Mouse (Mus musculus): ENCODE data around the gene Perp. TPM values are rescaled to one million over a fixed set of nuclear protein-coding genes. Genes with fewer than 3 reads are reported as not detected.

Perp gene
- polyA plus RNA-seq, 1 experiment from 2014 or later: 2.6 TPM

DNA sequence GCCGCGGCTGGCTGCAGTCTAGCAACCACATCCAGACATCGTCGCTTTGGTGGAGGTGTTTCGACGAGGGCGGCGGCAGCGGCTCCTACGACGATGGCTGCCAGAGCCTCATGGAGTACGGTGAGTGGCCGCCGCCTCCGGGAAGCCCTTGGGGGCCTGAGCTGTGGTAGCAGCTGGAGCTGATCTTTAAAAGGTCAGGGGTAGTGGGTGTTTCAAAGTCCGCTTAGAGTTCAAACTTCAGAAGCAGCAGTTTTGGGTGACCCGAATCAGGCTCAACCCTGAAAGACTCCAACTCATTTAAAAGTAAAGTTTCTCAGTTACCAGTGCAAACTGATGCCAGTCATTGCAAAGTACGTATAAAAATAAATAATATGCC lies 455 bp downstream of the Perp start:
- Histone ChIP-seq H3K36me3 (no peaks in the 10 kb centered on the region), H3K9me3 (no peaks in the 10 kb centered on the region), H3K4me3 (replicated peaks) (peak overlapping the region; percentile 57), H3K4me1 (replicated peaks) (peaks cover 10% of the 10 kb centered on the region), H3K27ac (no peak overlapping the region), H3K27me3 (peaks cover 49% of the 10 kb centered on the region), H3K4me2 (replicated peaks) (peak overlapping the region; percentile 90), H3K9ac (replicated peaks) (peak overlapping the region; percentile 64)
- no peak; the same call in 1 of the 2 replicates for ATAC-seq
- 5% methylated on average over 18 of the region's 18 CpGs for WGBS

DNA sequence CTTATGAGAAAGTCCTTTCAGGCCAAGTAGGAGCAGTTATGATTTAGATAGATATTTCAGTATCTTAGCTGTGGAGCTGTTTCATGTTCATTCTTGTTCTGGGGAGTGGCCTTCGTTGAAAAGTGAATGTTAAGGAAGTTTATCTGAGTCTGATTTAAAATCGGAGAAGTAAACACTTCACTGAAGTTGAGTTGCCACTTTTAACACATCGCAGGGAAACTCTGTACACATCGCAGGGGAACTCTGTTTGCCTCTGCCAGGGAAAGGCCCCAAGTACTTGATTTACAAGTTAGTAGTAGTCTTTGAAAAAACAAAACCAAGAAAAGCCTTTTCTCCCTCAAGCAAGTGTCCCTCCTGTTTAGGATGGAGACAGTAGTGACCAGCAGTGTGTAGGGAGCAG lies 891 bp downstream of the Perp start:
- Histone ChIP-seq H3K27ac (no peak overlapping the region), H3K9ac (replicated peaks) (no peak overlapping the region), H3K9me3 (no peaks in the 10 kb centered on the region), H3K4me1 (replicated peaks) (peaks cover 10% of the 10 kb centered on the region), H3K4me3 (replicated peaks) (no peak overlapping the region), H3K36me3 (no peaks in the 10 kb centered on the region), H3K4me2 (replicated peaks) (no peak overlapping the region), H3K27me3 (peaks cover 49% of the 10 kb centered on the region)
- 64% methylated on average over 4 of the region's 4 CpGs for WGBS
- ATAC-seq: no peak

DNA sequence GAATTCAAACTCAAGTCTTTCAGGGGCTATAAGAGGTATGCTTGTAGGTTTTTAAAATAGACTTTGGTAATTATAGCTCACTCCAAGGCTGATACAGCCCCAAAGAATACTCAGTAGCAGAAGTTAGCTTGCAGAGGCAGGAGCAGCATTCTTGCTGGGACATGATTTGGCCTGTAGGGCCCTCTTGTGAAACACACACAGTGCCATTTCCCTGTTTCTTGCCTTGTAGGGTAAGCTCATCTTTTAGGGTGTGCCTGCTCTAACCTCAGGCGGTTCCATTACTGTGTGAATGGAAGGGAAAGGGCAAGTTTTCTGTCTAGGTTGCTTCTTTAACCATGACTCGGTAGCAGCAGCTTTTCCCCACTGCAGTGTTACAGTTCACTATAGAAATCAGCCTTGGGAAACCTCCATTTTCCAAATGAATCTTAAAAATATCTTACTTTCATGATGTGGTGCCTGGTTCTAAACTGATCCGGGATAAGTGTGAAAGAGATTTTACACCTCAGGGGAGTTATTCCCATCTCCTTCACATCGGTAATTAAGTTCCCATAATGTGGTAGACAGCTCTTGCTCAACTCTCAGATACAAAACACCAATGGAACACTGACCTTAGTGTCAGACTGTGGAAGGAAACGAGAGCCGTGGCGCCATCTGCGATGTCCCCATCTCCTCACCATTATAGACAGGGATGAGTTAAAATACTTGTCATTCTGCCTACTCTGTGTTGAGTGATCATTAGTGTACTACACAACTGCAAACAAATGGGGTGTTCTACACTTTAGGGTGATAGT lies 1.8 kb downstream of the Perp start:
- no peak overlapping the region for H3K4me3 ChIP-seq (replicated peaks)
- H3K4me1 ChIP-seq (replicated peaks): peaks cover 10% of the 10 kb centered on the region
- no peak overlapping the region for H3K4me2 ChIP-seq (replicated peaks)
- no peaks in the 10 kb centered on the region for H3K9me3 ChIP-seq
- H3K27ac ChIP-seq: no peak overlapping the region
- 82% methylated on average over 8 of the region's 8 CpGs for WGBS
- no peak for ATAC-seq
- H3K9ac ChIP-seq (replicated peaks): no peak overlapping the region
- H3K27me3 ChIP-seq: peaks cover 49% of the 10 kb centered on the region
- H3K36me3 ChIP-seq: no peaks in the 10 kb centered on the region

DNA sequence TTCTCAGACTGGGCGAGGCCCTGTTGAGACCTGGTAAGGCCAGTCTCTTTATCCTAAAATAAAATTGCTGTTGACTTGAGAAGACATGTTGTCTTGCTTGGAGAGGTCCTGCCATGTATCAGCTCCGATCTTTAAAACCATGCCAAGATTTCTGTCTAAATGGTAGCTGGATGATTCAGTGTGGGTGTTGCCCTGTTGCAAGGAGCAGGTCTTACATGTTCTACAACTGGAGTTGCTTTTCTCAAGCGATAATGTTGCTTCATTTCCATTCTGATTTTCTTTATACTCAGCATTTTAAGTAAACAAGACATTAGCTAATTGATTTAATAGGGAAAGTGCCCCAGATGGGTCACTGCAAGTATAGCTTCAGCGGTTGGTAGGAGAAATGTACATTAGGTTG lies 5.4 kb downstream of the Perp start:
- Histone ChIP-seq H3K9me3 (no peaks in the 10 kb centered on the region), H3K4me3 (replicated peaks) (no peak overlapping the region), H3K4me2 (replicated peaks) (no peak overlapping the region), H3K27me3 (peaks cover 21% of the 10 kb centered on the region), H3K9ac (replicated peaks) (no peak overlapping the region), H3K27ac (no peak overlapping the region), H3K36me3 (no peaks in the 10 kb centered on the region), H3K4me1 (replicated peaks) (peaks cover 2% of the 10 kb centered on the region; the same call in 1 of the 2 replicates)
- 87% methylated on average over 4 of the region's 4 CpGs for WGBS
- no peak for ATAC-seq

DNA sequence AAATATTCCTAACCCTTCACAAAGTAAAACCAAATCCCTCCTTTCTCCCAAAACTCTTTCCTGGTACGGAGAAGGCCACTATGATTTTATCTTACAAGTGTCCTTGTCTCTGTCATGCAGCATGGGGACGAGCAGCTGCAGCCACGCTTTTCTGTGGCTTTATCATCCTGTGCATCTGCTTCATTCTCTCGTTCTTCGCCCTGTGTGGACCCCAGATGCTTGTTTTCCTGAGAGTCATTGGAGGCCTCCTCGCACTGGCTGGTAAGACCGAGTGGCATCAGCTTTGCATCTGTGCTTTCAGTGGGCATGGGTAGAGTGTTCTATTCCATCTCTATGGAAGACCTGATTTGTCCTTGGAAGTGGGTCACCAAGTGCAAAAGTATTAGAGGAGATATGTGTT lies 8.6 kb downstream of the Perp start:
- Histone ChIP-seq H3K4me1 (replicated peaks) (no peaks in the 10 kb centered on the region), H3K4me2 (replicated peaks) (no peak overlapping the region), H3K9me3 (no peaks in the 10 kb centered on the region), H3K4me3 (replicated peaks) (no peak overlapping the region), H3K36me3 (no peaks in the 10 kb centered on the region), H3K27ac (no peak overlapping the region), H3K27me3 (no peaks in the 10 kb centered on the region), H3K9ac (replicated peaks) (no peak overlapping the region)
- no peak for ATAC-seq
- 91% methylated on average over 7 of the region's 7 CpGs for WGBS

DNA sequence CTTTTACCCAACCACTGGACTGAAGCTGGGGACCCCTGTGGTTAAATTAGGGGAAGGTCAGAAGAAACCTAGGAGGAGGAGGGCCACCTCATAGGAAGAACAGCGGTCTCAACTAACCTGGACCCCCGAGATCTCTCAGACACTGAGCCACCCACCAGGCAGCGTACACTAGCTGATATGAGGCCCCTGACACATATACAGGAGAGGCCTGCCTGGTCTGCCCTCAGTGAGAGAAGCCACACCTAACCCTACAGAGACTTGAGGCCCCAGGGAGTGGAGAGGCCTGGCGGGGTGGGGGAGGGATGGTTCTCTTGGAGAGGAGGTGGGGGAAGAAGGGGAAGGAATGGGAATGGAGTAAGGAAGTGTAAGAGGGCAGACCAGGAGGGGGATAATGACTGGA lies 12.4 kb downstream of the Perp start:
- H3K4me3 ChIP-seq (replicated peaks): no peak overlapping the region
- no peaks in the 10 kb centered on the region for H3K36me3 ChIP-seq
- H3K4me1 ChIP-seq (replicated peaks): no peaks in the 10 kb centered on the region
- H3K4me2 ChIP-seq (replicated peaks): no peak overlapping the region
- H3K27me3 ChIP-seq: no peaks in the 10 kb centered on the region
- ATAC-seq: no peak
- H3K27ac ChIP-seq: no peak overlapping the region
- H3K9me3 ChIP-seq: no peaks in the 10 kb centered on the region
- H3K9ac ChIP-seq (replicated peaks): no peak overlapping the region
- 76% methylated on average over 4 of the region's 4 CpGs for WGBS

DNA sequence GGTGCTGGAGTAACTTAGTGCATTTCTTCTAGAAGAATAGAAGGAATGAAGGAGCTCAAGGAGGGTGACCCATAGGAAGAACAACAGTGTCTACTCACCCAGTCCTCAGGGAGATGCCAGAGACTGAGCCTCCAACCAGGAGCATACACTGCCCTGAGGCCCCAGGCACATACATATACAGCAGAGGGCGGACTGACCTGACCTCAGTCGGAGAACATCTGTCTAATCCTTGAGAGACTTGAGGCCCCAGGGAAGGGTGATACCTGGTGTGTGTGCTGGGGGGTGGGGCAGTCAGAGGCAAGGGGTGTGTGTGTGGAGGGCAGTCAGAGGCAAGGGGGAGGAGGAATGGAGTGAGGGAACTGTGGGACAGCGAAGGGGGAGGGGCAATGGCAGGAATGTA lies 14.8 kb downstream of the Perp start:
- 61% methylated on average over 3 of the region's 3 CpGs for WGBS
- Histone ChIP-seq H3K4me3 (replicated peaks) (no peak overlapping the region), H3K36me3 (no peaks in the 10 kb centered on the region), H3K4me2 (replicated peaks) (no peak overlapping the region), H3K27me3 (no peaks in the 10 kb centered on the region), H3K27ac (no peak overlapping the region), H3K9ac (replicated peaks) (no peak overlapping the region), H3K9me3 (no peaks in the 10 kb centered on the region), H3K4me1 (replicated peaks) (no peaks in the 10 kb centered on the region)
- ATAC-seq: peak; percentile 48; the same call in 1 of the 2 replicates

DNA sequence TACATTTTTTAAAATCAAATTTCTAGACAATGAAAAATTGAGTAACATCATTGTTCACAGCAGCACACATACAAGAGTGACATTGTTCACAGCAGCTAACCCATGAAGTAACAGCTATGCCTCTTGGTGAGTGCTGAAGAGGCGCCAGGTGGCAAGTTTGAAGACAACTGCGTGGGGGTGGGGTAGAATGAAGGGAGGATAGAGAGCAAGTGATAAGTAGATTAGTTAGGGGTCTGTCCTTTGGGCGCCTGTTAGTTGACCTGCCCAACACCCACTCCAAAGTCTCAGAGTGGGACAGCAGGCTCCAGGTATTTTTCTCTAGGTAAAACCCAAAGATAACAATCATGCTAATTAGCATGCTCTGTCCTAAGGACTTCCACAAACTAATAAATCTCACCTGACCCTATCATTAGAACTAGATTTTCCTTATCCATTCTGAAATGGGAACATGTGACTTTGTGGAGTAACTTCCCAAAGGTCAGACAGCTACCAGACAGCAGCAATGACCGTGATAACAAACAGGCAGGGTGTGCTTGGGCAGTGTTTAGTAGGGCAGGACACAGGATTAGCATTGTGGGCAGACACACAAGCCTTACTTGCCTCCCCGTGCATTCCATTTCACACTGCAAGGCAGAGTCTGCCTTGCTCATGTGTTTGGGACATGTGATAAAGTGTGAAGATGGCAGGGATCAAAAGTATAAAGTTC lies 15.5 kb downstream of the Perp start:
- Histone ChIP-seq H3K27me3 (no peaks in the 10 kb centered on the region), H3K4me1 (replicated peaks) (no peaks in the 10 kb centered on the region), H3K27ac (no peak overlapping the region), H3K9ac (replicated peaks) (no peak overlapping the region), H3K4me3 (replicated peaks) (no peak overlapping the region), H3K36me3 (no peaks in the 10 kb centered on the region), H3K9me3 (no peaks in the 10 kb centered on the region), H3K4me2 (replicated peaks) (no peak overlapping the region)
- ATAC-seq: no peak
- 57% methylated on average over 5 of the region's 5 CpGs for WGBS

DNA sequence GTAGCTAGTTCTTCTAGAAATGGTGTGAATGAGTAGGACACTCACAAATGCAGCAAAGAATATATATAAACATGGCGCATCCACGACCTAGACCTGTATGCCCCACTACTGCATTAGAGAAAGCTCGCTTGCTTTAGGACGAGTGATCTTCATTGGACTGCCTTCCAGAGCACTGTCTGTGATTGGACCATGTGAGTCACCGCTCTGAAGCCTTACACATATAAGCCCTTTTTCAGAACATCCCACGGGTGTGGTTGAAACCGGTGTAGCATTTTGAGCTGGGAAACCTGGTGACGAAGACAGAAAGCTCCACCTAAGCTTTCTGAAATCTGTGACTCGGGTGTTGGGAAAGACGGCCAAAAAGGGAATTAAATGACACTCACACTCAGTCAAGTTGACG lies 16.0 kb downstream of the Perp start:
- WGBS: 89% methylated on average over 11 of the region's 11 CpGs
- Histone ChIP-seq H3K27ac (no peak overlapping the region), H3K27me3 (no peaks in the 10 kb centered on the region), H3K9ac (replicated peaks) (no peak overlapping the region), H3K36me3 (no peaks in the 10 kb centered on the region), H3K4me1 (replicated peaks) (no peaks in the 10 kb centered on the region), H3K4me3 (replicated peaks) (no peak overlapping the region), H3K4me2 (replicated peaks) (no peak overlapping the region), H3K9me3 (no peaks in the 10 kb centered on the region)
- no peak for ATAC-seq

DNA sequence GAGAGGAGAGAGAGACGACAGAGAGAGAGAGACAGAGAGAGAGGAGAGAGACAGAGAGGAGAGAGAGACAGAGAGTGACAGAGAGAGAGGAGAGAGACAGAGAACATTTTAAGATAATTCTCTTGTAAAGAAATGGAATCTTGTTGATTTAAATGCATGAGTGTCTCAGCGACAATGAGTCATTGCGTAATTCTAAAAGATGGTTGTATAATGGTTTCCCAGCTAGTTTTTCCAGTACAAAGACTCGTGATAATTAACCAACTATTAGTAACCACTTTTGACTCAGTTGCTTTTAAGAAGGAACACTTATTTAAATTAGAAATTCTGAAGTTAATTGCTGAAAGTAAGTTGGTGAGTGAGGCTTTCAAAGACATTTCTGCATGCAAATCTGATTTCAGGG lies 16.6 kb downstream of the Perp start:
- H3K27ac ChIP-seq: no peak overlapping the region
- no peaks in the 10 kb centered on the region for H3K27me3 ChIP-seq
- no peaks in the 10 kb centered on the region for H3K36me3 ChIP-seq
- no peak overlapping the region for H3K4me2 ChIP-seq (replicated peaks)
- ATAC-seq: no peak
- no peaks in the 10 kb centered on the region for H3K9me3 ChIP-seq
- no peaks in the 10 kb centered on the region for H3K4me1 ChIP-seq (replicated peaks)
- 86% methylated on average over 4 of the region's 4 CpGs for WGBS
- H3K4me3 ChIP-seq (replicated peaks): no peak overlapping the region
- no peak overlapping the region for H3K9ac ChIP-seq (replicated peaks)

DNA sequence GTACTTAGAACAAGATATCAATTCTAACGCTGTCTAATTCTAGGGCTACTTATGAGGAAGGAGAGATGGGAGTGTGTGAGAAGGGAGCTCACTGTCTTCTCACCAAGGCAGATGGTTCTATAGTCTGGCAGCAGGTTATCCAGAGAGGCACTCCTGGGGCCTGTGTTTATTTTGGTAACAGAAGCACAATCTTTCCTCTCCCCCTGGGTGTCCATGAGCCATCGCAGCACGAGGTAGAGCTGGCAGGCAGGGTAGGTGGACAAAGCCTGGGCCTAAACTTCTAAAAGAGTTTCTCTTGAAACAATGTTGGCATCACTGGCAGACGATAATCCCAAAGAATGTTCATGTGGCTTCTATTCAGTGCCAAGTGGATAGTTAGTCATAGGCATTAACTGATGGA lies 18.5 kb downstream of the Perp start:
- no peaks in the 10 kb centered on the region for H3K4me1 ChIP-seq (replicated peaks)
- H3K36me3 ChIP-seq: no peaks in the 10 kb centered on the region
- WGBS: 75% methylated on average over 4 of the region's 4 CpGs
- H3K27ac ChIP-seq: no peak overlapping the region
- ATAC-seq: no peak
- no peak overlapping the region for H3K4me3 ChIP-seq (replicated peaks)
- no peaks in the 10 kb centered on the region for H3K27me3 ChIP-seq
- no peak overlapping the region for H3K4me2 ChIP-seq (replicated peaks)
- H3K9me3 ChIP-seq: no peaks in the 10 kb centered on the region
- H3K9ac ChIP-seq (replicated peaks): no peak overlapping the region

DNA sequence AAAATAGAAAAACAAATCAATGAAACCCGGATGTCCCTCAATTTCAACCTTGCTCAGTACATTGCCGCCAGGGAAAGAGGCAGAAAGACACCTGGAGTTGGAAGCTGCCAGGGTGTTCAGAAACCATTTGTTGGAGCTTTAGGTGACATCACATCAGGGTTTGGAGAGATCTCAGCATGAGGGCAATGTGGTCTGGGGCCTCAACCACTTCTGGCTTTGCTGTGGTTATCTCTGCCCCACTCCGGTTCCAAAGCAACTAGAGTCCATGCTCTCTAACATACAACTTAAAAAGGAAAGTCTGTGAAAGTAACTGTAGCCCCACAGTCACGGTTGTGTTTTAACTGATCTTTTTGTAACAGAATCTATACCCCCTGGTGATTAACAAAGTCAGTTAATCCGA lies 19.9 kb downstream of the Perp start:
- Histone ChIP-seq H3K27ac (no peak overlapping the region), H3K9ac (replicated peaks) (no peak overlapping the region), H3K9me3 (no peaks in the 10 kb centered on the region), H3K36me3 (no peaks in the 10 kb centered on the region), H3K4me1 (replicated peaks) (no peaks in the 10 kb centered on the region), H3K27me3 (no peaks in the 10 kb centered on the region), H3K4me3 (replicated peaks) (no peak overlapping the region), H3K4me2 (replicated peaks) (no peak overlapping the region)
- no peak for ATAC-seq
- WGBS: 57% methylated on average over 5 of the region's 5 CpGs
